Mouse (Mus musculus): ENCODE measurements around the gene Esp8. TPM values are rescaled to one million over a fixed set of nuclear protein-coding genes. Genes with fewer than 3 reads are reported as not detected.
"Not testable (repeated sequence)": the region's sequence is repeated elsewhere in the genome, so short reads cannot be mapped to it uniquely, and the experiment has no call there.

The Esp8 gene
- total RNA-seq (2018; cell fraction: chromatin; rRNA removed): not detected
- total RNA-seq (2018; cell fraction: cytosol; rRNA removed): not detected
- not detected for total RNA-seq (2018; cell fraction: nucleus; rRNA removed)
- not detected in 3 replicates for polyA plus RNA-seq (2018)

GRCm38 (mm10) chr17:40519818-40520217 lies at the start of gene Esp8:
TSS of gene Esp8 (plus strand) at chr17:40520022.
- WGBS (ENCODE audit: missing documents): 46% methylated on average over 3 of the region's 3 CpGs
- Histone ChIP-seq H3K79me2 (ENCODE audit: inconsistent target) (no peaks in the 10 kb centered on the region), H3K27ac (no peak within 1 kb of the TSS), H3K4me3 (ENCODE audit: inconsistent target) (no peak within 1 kb of the TSS), H3K36me3 (ENCODE audit: inconsistent target) (no peaks in the 10 kb centered on the region)

- H3K36me3 ChIP-seq (ENCODE audit: inconsistent target); H3K79me2 ChIP-seq (ENCODE audit: inconsistent target); H3K4me3 ChIP-seq (ENCODE audit: inconsistent target); H3K27ac ChIP-seq: not testable (repeated sequence)
- 85% methylated on average over 10 of the region's 10 CpGs for WGBS (ENCODE audit: missing documents)
Measured at GRCm38 (mm10) chr17:40483566-40483965, 36.3 kb upstream of the Esp8 start.

- H3K79me2 ChIP-seq (ENCODE audit: inconsistent target); H3K27ac ChIP-seq; H3K4me3 ChIP-seq (ENCODE audit: inconsistent target); H3K36me3 ChIP-seq (ENCODE audit: inconsistent target): not testable (repeated sequence)
- WGBS (ENCODE audit: missing documents): 76% methylated on average over 4 of the region's 4 CpGs
Measured at GRCm38 (mm10) chr17:40495468-40496185, 24.2 kb upstream of the Esp8 start.

GRCm38 (mm10) chr17:40529813-40530212 lies 10.0 kb downstream of the Esp8 start:
- Histone ChIP-seq H3K36me3 (ENCODE audit: inconsistent target) (no peaks in the 10 kb centered on the region), H3K4me3 (ENCODE audit: inconsistent target) (no peak overlapping the region), H3K27ac (no peak overlapping the region), H3K79me2 (ENCODE audit: inconsistent target) (no peaks in the 10 kb centered on the region)
- 70% methylated on average over 2 of the region's 3 CpGs for WGBS (ENCODE audit: missing documents)

GRCm38 (mm10) chr17:40531147-40531546 lies 11.3 kb downstream of the Esp8 start:
- 80% methylated on average over 1 of the region's 1 CpGs for WGBS (ENCODE audit: missing documents)
- H3K27ac ChIP-seq: no peak overlapping the region
- H3K36me3 ChIP-seq (ENCODE audit: inconsistent target): no peaks in the 10 kb centered on the region
- no peaks in the 10 kb centered on the region for H3K79me2 ChIP-seq (ENCODE audit: inconsistent target)
- no peak overlapping the region for H3K4me3 ChIP-seq (ENCODE audit: inconsistent target)

- H3K36me3 ChIP-seq (ENCODE audit: inconsistent target); H3K4me3 ChIP-seq (ENCODE audit: inconsistent target); H3K27ac ChIP-seq; H3K79me2 ChIP-seq (ENCODE audit: inconsistent target): not testable (repeated sequence)
- WGBS (ENCODE audit: missing documents): 90% methylated on average over 5 of the region's 5 CpGs
Measured at GRCm38 (mm10) chr17:40547005-40547404, 27.2 kb downstream of the Esp8 start.

GRCm38 (mm10) chr17:40553470-40553869 lies 33.6 kb downstream of the Esp8 start:
- no peak overlapping the region for H3K4me3 ChIP-seq (ENCODE audit: inconsistent target)
- no peak overlapping the region for H3K27ac ChIP-seq
- H3K79me2 ChIP-seq (ENCODE audit: inconsistent target): no peaks in the 10 kb centered on the region
- no peaks in the 10 kb centered on the region for H3K36me3 ChIP-seq (ENCODE audit: inconsistent target)
- WGBS (ENCODE audit: missing documents): 90% methylated on average over 1 of the region's 1 CpGs

GRCm38 (mm10) chr17:40561207-40561606 lies 41.4 kb downstream of the Esp8 start, which contains the start of gene Esp6:
TSS of gene Esp6 (plus strand) at chr17:40561507.
- no peaks in the 10 kb centered on the region for H3K79me2 ChIP-seq (ENCODE audit: inconsistent target)
- H3K36me3 ChIP-seq (ENCODE audit: inconsistent target): no peaks in the 10 kb centered on the region
- 74% methylated on average over 5 of the region's 5 CpGs for WGBS (ENCODE audit: missing documents)
- H3K27ac ChIP-seq: no peak within 1 kb of the TSS
- no peak within 1 kb of the TSS for H3K4me3 ChIP-seq (ENCODE audit: inconsistent target)

Other genes with a start within 250 kb of the Esp8 start
- gene Crisp1, start 200.8 kb upstream of the Esp8 start, polyA plus RNA-seq (2018): not detected in 3 replicates
- gene Esp6, start 41.5 kb downstream of the Esp8 start, polyA plus RNA-seq (2018): not detected in 3 replicates
- not detected in 3 replicates for gene Esp4, start 78.6 kb downstream of the Esp8 start, polyA plus RNA-seq (2018)
- gene Esp3, start 112.1 kb downstream of the Esp8 start, polyA plus RNA-seq (2018): not detected in 3 replicates
- gene Esp1, start 207.1 kb downstream of the Esp8 start, polyA plus RNA-seq (2018): not detected in 3 replicates

Measured in macrophage (primary cell).